Mouse (Mus musculus) midbrain, postnatal 0 days (tissue): ENCODE results near the gene Itpr2. TPM values are rescaled to one million over a fixed set of nuclear protein-coding genes. Genes with fewer than 3 reads are reported as not detected.

ENCODE experiments used
- ATAC-seq: fragments of 200-750 bp; cut with Nextera tagmentation; 2 replicates; pipeline ENCODE4 v1.8.0; 2017; ENCODE audit warnings: moderate number of reproducible peaks, mild to moderate bottlenecking, moderate TSS enrichment, moderate library complexity; ENCODE audit not compliant: low FRiP score
- DNase-seq: peaks from one replicate; pipeline ENCODE4 v3.0.0-alpha.2; 2015; ENCODE audit warnings: low spot score
- H3K27ac ChIP-seq: fragments of 300-500 bp; sonication (generic); 2 replicates; pipeline ENCODE4 v1.5.1; 2014; ENCODE audit warnings: low read depth, mild to moderate bottlenecking, low read length, mixed read lengths
- H3K27me3 ChIP-seq: fragments of 300-500 bp; sonication (generic); 2 replicates; pipeline ENCODE4 v1.6.1; 2014; ENCODE audit warnings: low read length, control low read depth, mixed read lengths; ENCODE audit not compliant: insufficient read depth
- H3K36me3 ChIP-seq: fragments of 300-500 bp; sonication (generic); 2 replicates; pipeline ENCODE4 v1.6.1; 2014; ENCODE audit warnings: low read length, control low read depth, mixed read lengths; ENCODE audit not compliant: insufficient read depth
- H3K4me1 ChIP-seq: fragments of 300-500 bp; sonication (generic); 2 replicates; pipeline ENCODE4 v1.6.1; 2014; ENCODE audit warnings: mild to moderate bottlenecking, control low read depth, antibody characterized with exemption, low read length, mixed read lengths; ENCODE audit not compliant: insufficient read depth
- H3K4me2 ChIP-seq: fragments of 300-500 bp; sonication (generic); 2 replicates; pipeline ENCODE4 v1.6.1; 2014; ENCODE audit warnings: low read depth, mild to moderate bottlenecking, low read length, mixed read lengths; ENCODE audit not compliant: poor library complexity, severe bottlenecking
- H3K4me3 ChIP-seq: fragments of 300-500 bp; sonication (generic); 2 replicates; pipeline ENCODE4 v1.5.1; 2014; ENCODE audit warnings: low read depth, mild to moderate bottlenecking, low read length, moderate library complexity
- H3K9ac ChIP-seq: fragments of 300-500 bp; sonication (generic); replicated peaks from 2 replicates; pipeline ENCODE4 v1.6.1; 2014; ENCODE audit warnings: mild to moderate bottlenecking, low read length, moderate library complexity, mixed read lengths; ENCODE audit not compliant: poor library complexity, severe bottlenecking
- H3K9me3 ChIP-seq: fragments of 300-500 bp; sonication (generic); 2 replicates; pipeline ENCODE4 v1.6.1; 2016; ENCODE audit warnings: low read length, control low read depth
- CTCF ChIP-seq: IDR thresholded peaks from 2 replicates; pipeline ENCODE4 v1.5.1; 2016; ENCODE audit warnings: antibody characterized with exemption, mild to moderate bottlenecking
- WGBS: fragments of 180-500 bp; shearing (Covaris S2); extraction: QIAGEN DNeasy Blood & Tissue Kit; methylation state at CpG from one replicate; pipeline ENCODE4 v1.1.7; 2014; 5-methylcytosine and 5-hydroxymethylcytosine counted together
- polyA plus RNA-seq: library from polyadenylated mRNA; unstranded; fragments of >200 nt; fragmentation: Nextera tagmentation; extraction: Ambion mirVana; gene quantifications from 2 replicates; pipeline ENCODE4 v1.2.1, GENCODE M21; 2015
- total RNA-seq: library from RNA; depleted of rRNA; stranded (reverse); fragments of >200 nt; gene quantifications from 2 replicates; pipeline ENCODE4 v1.2.3, GENCODE M21; 2014

The Itpr2 gene
- total and polyA plus RNA-seq, 2 experiments from 2014 or later: 9.1 to 15.9 TPM

DNA sequence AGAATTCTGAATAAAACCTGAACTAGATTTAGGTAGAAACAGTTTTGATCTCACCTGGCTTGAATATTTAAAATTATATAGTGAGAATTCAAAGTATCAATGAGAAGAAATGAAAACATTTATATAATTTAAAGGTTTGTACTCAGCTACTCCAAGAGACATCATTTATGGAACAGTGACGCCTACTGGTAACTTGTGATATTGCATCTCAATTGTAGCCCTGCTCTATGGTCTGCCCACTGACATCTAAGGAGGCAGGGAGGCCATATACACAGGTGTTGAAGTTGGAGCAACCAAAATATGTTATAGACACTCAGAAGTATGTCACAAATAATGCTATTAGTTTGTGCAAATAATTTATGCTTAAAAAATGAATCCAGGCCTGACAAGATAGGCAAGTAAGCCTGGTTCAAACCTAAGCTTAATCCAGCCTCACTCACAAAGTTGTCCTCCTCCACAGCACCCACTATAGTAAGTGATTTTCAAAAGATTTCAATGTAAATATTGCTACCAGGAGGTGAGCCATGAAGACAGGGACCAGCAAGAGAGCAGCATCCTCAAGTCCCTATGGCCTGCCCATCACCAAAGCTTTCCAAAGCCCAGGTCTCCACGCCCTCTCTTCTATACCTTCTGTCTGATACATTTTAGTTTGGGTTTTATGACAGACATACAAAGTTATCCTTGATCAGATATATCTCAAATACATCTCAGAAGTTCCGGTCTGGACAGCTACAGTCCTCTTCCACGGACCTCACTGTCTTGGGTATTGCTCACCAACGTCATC, 229.6 kb downstream of the Itpr2 start:
- Histone ChIP-seq H3K9me3 (no peaks in the 10 kb centered on the region), H3K27ac (no peak overlapping the region), H3K9ac (no peak overlapping the region), H3K36me3 (no peaks in the 10 kb centered on the region), H3K4me1 (no peaks in the 10 kb centered on the region), H3K4me3 (no peak overlapping the region), H3K4me2 (no peak overlapping the region), H3K27me3 (no peaks in the 10 kb centered on the region)
- peak; percentile 90 for TF ChIP-seq CTCF
- peak; percentile 81; the same call in 1 of the 2 replicates for ATAC-seq
- peak; percentile 84 for DNase-seq
- 78% methylated on average over 5 of the region's 5 CpGs for WGBS

DNA sequence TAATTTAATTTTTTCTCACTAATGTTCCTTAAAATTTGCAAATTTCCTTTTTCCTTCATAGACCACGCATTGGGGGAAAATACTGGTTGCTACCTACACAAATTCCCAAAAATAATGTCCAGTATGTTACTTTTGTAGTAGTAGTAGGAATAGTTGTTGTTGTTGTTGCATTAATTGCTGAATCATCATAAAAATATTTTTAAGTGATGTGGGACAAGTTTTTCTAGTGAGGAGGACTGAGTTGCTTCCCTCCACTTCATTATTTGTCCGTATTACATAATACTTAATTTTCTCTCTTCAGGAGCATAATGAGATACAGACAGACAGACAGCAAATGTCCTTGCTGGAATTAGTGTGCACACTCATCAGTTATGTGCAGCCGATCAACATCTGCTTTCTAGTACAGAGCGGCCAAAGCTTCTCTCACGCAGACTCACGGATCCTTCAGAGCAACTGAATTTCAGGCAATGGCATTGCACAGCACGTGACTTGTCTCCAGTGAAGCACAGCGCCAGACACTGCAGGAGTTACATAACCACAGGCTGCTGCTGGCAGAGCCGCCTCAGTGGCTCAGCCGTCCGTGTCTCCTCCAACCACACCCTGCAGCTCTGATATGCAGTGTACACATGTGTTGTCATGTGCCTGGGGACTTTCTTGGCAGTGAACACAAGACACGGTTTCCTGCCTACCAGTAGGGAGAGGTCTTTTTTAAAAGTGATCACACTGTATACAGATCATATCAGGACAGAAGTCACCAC, 231.1 kb downstream of the Itpr2 start:
- Histone ChIP-seq H3K4me2 (no peak overlapping the region), H3K9ac (no peak overlapping the region)
- WGBS: 40% methylated on average over 12 of the region's 12 CpGs

DNA sequence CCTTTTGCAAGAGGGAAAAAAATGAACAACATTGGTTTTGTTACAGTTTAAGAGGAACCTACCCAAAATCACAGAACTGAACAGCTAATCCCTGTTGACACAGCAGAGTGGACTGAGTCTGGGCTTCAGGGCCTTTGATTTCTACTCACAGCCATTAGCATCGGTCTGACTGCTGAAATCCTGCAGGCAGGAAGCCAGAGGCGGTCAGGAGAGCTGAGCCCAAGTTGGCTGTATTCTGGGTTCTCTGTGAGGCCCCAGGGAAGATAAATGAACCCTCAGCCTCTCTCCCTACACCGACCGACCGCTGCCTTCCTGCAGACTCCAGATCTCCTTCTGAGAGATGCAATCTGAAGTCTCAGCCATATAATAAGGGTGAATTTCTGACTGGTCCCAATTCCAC, 231.9 kb downstream of the Itpr2 start:
- ATAC-seq (no peak), DNase-seq (peak; percentile 63)
- TF ChIP-seq CTCF: no peak

More for the DNA sequence above, 231.1 kb downstream of the Itpr2 start:
- TF ChIP-seq CTCF: no peak
- Histone ChIP-seq H3K36me3 (no peaks in the 10 kb centered on the region), H3K4me1 (no peaks in the 10 kb centered on the region), H3K9me3 (no peaks in the 10 kb centered on the region), H3K27me3 (no peaks in the 10 kb centered on the region), H3K27ac (no peak overlapping the region), H3K4me3 (no peak overlapping the region)
- peak; percentile 77 for DNase-seq
- ATAC-seq: peak; percentile 82

DNA sequence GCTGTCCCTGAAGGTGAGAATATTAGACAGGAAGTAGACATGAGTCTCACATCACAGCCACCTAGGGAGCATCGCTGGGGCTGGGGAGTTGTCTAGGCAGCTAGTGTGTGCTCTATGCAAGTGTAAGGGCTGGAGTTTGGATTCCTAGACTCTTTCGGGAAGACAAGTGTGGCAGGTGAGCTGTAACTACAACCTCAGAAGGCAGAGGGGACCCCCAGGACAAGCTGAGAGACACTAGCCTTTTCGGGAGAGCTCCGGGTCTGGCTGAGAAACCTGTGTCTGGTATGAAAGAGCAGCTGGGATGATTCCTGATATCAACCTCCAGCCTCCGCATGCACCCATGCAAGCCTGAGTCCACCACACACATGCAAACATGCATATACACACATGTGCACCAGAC, 232.7 kb downstream of the Itpr2 start:
- Histone ChIP-seq H3K9ac (no peak overlapping the region), H3K27me3 (no peaks in the 10 kb centered on the region), H3K36me3 (no peaks in the 10 kb centered on the region), H3K4me1 (no peaks in the 10 kb centered on the region), H3K9me3 (no peaks in the 10 kb centered on the region), H3K27ac (no peak overlapping the region), H3K4me2 (no peak overlapping the region), H3K4me3 (no peak overlapping the region)
- ATAC-seq: no peak
- WGBS: 93% methylated on average over 5 of the region's 5 CpGs
- no peak for DNase-seq
- TF ChIP-seq CTCF: no peak

More for the DNA sequence above, 231.9 kb downstream of the Itpr2 start:
- Histone ChIP-seq H3K36me3 (no peaks in the 10 kb centered on the region), H3K4me3 (no peak overlapping the region), H3K4me2 (no peak overlapping the region), H3K27me3 (no peaks in the 10 kb centered on the region), H3K9me3 (no peaks in the 10 kb centered on the region), H3K27ac (no peak overlapping the region), H3K4me1 (no peaks in the 10 kb centered on the region), H3K9ac (no peak overlapping the region)
- WGBS: 27% methylated on average over 5 of the region's 5 CpGs

DNA sequence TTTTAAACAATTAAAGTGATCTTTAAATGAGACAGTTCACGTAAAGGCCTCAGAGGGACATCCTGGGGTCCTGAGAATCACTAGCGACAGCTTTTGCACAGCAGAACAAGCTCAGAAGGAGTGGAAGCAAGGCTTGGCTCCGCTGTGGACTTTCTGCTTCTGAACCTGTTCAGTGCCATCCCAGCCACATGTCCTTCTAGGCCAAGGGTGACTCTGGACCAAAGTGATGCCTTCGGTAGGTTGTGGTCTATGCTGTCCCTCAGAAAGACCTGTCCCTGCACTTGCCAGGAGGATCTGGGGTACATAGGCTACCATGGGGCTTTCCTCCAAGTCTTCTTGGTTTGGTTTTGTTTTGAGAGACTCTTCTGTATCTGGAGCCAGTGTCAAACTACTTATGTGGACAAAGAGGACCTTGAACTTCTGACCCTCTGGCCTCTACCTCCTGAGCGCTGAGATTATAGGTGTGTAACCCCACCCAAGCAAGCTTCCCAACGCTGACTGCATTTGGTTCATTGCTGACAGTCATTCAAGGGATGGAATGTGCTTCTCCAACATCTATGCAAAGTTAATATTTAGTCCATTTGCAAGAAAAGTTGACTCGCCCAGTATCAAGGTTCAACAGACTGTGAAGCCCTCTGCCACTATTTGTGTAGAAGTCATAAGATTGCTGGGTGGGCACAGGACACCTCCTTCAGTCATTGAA, 241.2 kb downstream of the Itpr2 start:
- no peak overlapping the region for H3K27ac ChIP-seq
- H3K9me3 ChIP-seq: no peaks in the 10 kb centered on the region
- H3K4me2 ChIP-seq: no peak overlapping the region
- no peak overlapping the region for H3K4me3 ChIP-seq
- no peaks in the 10 kb centered on the region for H3K27me3 ChIP-seq
- no peak overlapping the region for H3K9ac ChIP-seq
- no peak for TF ChIP-seq CTCF
- H3K4me1 ChIP-seq: no peaks in the 10 kb centered on the region
- no peaks in the 10 kb centered on the region for H3K36me3 ChIP-seq
- DNase-seq (no peak), ATAC-seq (no peak)
- 92% methylated on average over 7 of the region's 7 CpGs for WGBS
